20 mouse cellular contexts compared by ENCODE assay signal in the genomic region with DNA sequence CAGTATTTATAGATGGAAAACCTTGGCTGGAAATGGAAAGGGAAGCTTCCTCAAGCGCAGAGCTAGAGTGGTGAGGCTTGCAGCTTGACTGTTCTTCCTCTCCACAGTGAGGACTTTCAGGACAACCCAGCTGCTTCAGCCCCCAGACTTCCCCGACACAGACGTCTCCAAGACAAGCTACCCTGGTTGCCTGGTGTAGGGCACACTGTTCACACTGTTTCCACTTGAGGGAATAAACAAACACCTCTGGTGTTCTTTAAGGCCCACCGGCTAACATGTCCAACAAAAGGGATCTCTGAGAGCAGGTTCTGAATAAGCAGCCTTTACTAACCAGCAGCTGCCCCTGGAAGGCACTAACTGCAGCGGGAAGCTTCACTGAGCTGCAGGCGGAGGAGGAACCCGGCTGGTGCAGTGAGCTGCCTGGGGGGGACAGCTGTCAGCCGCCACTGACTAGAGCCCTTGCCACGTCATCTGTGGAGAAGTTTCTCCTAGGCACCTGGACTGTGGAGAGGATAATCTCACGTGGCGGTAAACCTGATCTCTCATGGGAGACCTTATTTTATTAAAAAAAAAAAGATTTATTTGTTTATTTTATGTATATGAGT. TPM values are rescaled to one million over a fixed set of nuclear protein-coding genes. Genes with fewer than 3 reads are reported as not detected.
DNase-seq lines count a peak whose midpoint lies in the region; ATAC-seq and TF ChIP-seq lines count a peak whose summit lies in the region.
"Had no signal": no experiment of that assay in that cellular context is flagged by ENCODE, and none has a peak within 500 bp of the region (broad histone marks: within the 10 kb centered on the region; RNA-seq: fewer than 3 reads in every experiment).

No protein-coding gene starts in this region.

- no peaks in the 10 kb centered on the region for H3K36me3 ChIP-seq in forebrain, postnatal 0 days (ENCODE audit: insufficient read depth)
- no peaks in the 10 kb centered on the region for H3K36me3 ChIP-seq in forebrain, embryonic 16.5 days (ENCODE audit: control insufficient read depth, insufficient read depth)
- H3K36me3 ChIP-seq in kidney, adult 2 months (ENCODE audit: control insufficient read depth, insufficient read depth, low read length): no peaks in the 10 kb centered on the region
- H3K36me3 ChIP-seq in liver, embryonic 15.5 days (replicated peaks): no peaks in the 10 kb centered on the region
- H3K36me3 ChIP-seq: embryonic facial prominence, embryonic 15.5 days; forebrain, embryonic 12.5 days; midbrain, embryonic 10.5 days had no signal

- TF ChIP-seq POLR2A in kidney, adult 2 months (IDR thresholded peaks at IDR 0.05; ENCODE audit: low read depth, low read length): no peak

- DNase-seq in forebrain, postnatal 0 days: no peak
- peak; percentile 53 to 67 for DNase-seq in kidney, postnatal 4 days
- no peak for DNase-seq in kidney, adult 2 months
- DNase-seq in liver: no peak
- DNase-seq in right cerebral cortex, postnatal 10 days (ENCODE audit: low spot score in 2 of 2): peak; percentile 51 to 57
- DNase-seq in gastrocnemius, adult 18-20 months (ENCODE audit: low spot score): no peak
- DNase-seq: adrenal gland, postnatal 14 days; cerebellum, adult 9-10 months; gastrocnemius, adult 2 months; heart, adult 11 months; kidney, adult 18-20 months; lung, postnatal 36 days had no signal

- no peak overlapping the region for H3K4me2 ChIP-seq in forebrain, postnatal 0 days (ENCODE audit: low read depth)
- H3K4me2 ChIP-seq in forebrain, embryonic 16.5 days (ENCODE audit: low read length): no peak overlapping the region
- no peak overlapping the region for H3K4me2 ChIP-seq in liver, embryonic 15.5 days
- H3K4me2 ChIP-seq: embryonic facial prominence, embryonic 15.5 days; forebrain, embryonic 12.5 days; hindbrain, embryonic 14.5 days had no signal

- 49% methylated on average over 11 of the region's 11 CpGs for WGBS in forebrain, postnatal 0 days
- 52% methylated on average over 11 of the region's 11 CpGs for WGBS in forebrain, embryonic 16.5 days
- 58% methylated on average over 11 of the region's 11 CpGs for WGBS in kidney, adult 2 months
- WGBS in liver, embryonic 15.5 days (ENCODE audit: insufficient replicate concordance): 54% methylated on average over 11 of the region's 11 CpGs

- TF ChIP-seq CTCF in forebrain, postnatal 0 days (IDR thresholded peaks at IDR 0.05; ENCODE audit: low read depth): no peak
- TF ChIP-seq CTCF in kidney, adult 2 months (conservative IDR thresholded peaks at IDR 0.05; ENCODE audit: insufficient read depth, insufficient read length, low read depth, low read length): no peak

- H3K27me3 ChIP-seq in forebrain, postnatal 0 days (ENCODE audit: insufficient read depth, low read length): peaks cover 8% of the 10 kb centered on the region; the same call in 1 of the 2 replicates
- peaks cover 13% of the 10 kb centered on the region for H3K27me3 ChIP-seq in forebrain, embryonic 16.5 days (replicated peaks; ENCODE audit: control insufficient read depth, insufficient read depth, low read length)
- no peaks in the 10 kb centered on the region for H3K27me3 ChIP-seq in kidney, adult 2 months (replicated peaks; ENCODE audit: control insufficient read depth, insufficient read depth, low read length)
- no peaks in the 10 kb centered on the region for H3K27me3 ChIP-seq in liver, embryonic 15.5 days

- peak; percentile 42 for ATAC-seq in forebrain, postnatal 0 days
- ATAC-seq in forebrain, embryonic 16.5 days: no peak
- ATAC-seq in liver, embryonic 15.5 days (ENCODE audit: insufficient read depth): no peak

- no peak overlapping the region for H3K27ac ChIP-seq in forebrain, postnatal 0 days (ENCODE audit: low read depth, low read length)
- no peak overlapping the region for H3K27ac ChIP-seq in forebrain, embryonic 16.5 days (ENCODE audit: low read length)
- no peak overlapping the region for H3K27ac ChIP-seq in kidney, adult 2 months (ENCODE audit: insufficient read depth, low read depth, low read length)
- 0 out of 2 replicates have a peak overlapping the region, but pooled peaks have one; percentile 9 for H3K27ac ChIP-seq in liver, embryonic 15.5 days (replicated peaks)
- H3K27ac ChIP-seq: embryonic facial prominence, embryonic 15.5 days; forebrain, embryonic 12.5 days; gastrocnemius, adult 2 months; hindbrain, embryonic 14.5 days; midbrain, embryonic 10.5 days had no signal

- H3K9me3 ChIP-seq in forebrain, postnatal 0 days (ENCODE audit: low read length): no peaks in the 10 kb centered on the region
- no peaks in the 10 kb centered on the region for H3K9me3 ChIP-seq in forebrain, embryonic 16.5 days (ENCODE audit: control insufficient read depth, low read length)
- H3K9me3 ChIP-seq in liver, embryonic 15.5 days (replicated peaks): no peaks in the 10 kb centered on the region
- H3K9me3 ChIP-seq: embryonic facial prominence, embryonic 15.5 days; forebrain, embryonic 12.5 days; midbrain, embryonic 10.5 days had no signal

- no peak overlapping the region for H3K4me3 ChIP-seq in forebrain, postnatal 0 days (ENCODE audit: low read depth, low read length)
- no peak overlapping the region for H3K4me3 ChIP-seq in forebrain, embryonic 16.5 days (replicated peaks; ENCODE audit: low read length)
- no peak overlapping the region for H3K4me3 ChIP-seq in kidney, adult 2 months (ENCODE audit: insufficient read depth, low read depth, low read length)
- H3K4me3 ChIP-seq in liver, embryonic 15.5 days (replicated peaks): no peak overlapping the region
- H3K4me3 ChIP-seq: embryonic facial prominence, embryonic 15.5 days; forebrain, embryonic 12.5 days; gastrocnemius, adult 2 months; midbrain, embryonic 10.5 days had no signal

- H3K4me1 ChIP-seq in forebrain, postnatal 0 days (ENCODE audit: insufficient read depth): no peaks in the 10 kb centered on the region
- H3K4me1 ChIP-seq in forebrain, embryonic 16.5 days (replicated peaks; ENCODE audit: control insufficient read depth, insufficient read depth, low read length): no peaks in the 10 kb centered on the region; the same call in 1 of the 2 replicates
- H3K4me1 ChIP-seq in kidney, adult 2 months (ENCODE audit: control insufficient read depth, insufficient read depth, low read length): peaks cover 21% of the 10 kb centered on the region; the same call in 1 of the 2 replicates
- H3K4me1 ChIP-seq in liver, embryonic 15.5 days (replicated peaks): peaks cover 68% of the 10 kb centered on the region

- no peak overlapping the region for H3K9ac ChIP-seq in forebrain, postnatal 0 days
- H3K9ac ChIP-seq in forebrain, embryonic 16.5 days (replicated peaks; ENCODE audit: low read depth, low read length): no peak overlapping the region
- no peak overlapping the region for H3K9ac ChIP-seq in liver, embryonic 15.5 days
- H3K9ac ChIP-seq: embryonic facial prominence, embryonic 15.5 days; forebrain, embryonic 12.5 days; hindbrain, embryonic 14.5 days had no signal

RNA-seq across cellular contexts. Expression of a gene that starts 5.6 kb away (rescaled TPM):
- 0.54 and 0.90 TPM in 2 replicates for total RNA-seq in forebrain, postnatal 0 days (2014; rRNA removed)
- 0.84 and 1.2 TPM in 2 replicates for polyA plus RNA-seq in forebrain, postnatal 0 days (2015; fragmentation: Nextera tagmentation; extraction: Ambion mirVana)
- 0.28 and 1.0 TPM in 2 replicates for polyA plus RNA-seq in forebrain, embryonic 16.5 days (2015; fragmentation: Nextera tagmentation; extraction: Ambion mirVana)
- 127 and 137 TPM in 2 replicates for polyA plus RNA-seq in kidney, adult 2 months (2012; rRNA removed)
- 65.5 and 76.7 TPM in 2 replicates for polyA plus RNA-seq in liver, embryonic 15.5 days (2015; fragmentation: Nextera tagmentation; extraction: Ambion mirVana)
- under 1 TPM; 0.37 to 0.55 TPM for total RNA-seq in gastrocnemius, adult 18-20 months (2021)

RNA-seq across cellular contexts. Expression of a gene that starts 21.2 kb away (rescaled TPM):
- total RNA-seq in forebrain, postnatal 0 days (2014; rRNA removed): 0.14 and 0.15 TPM in 2 replicates
- polyA plus RNA-seq in forebrain, postnatal 0 days (2015; fragmentation: Nextera tagmentation; extraction: Ambion mirVana): 0.10 TPM in 1 of 2 replicates, not detected in the other
- 0.09 TPM in 1 of 2 replicates, not detected in the other for polyA plus RNA-seq in forebrain, embryonic 16.5 days (2015; fragmentation: Nextera tagmentation; extraction: Ambion mirVana)
- 2.7 and 5.2 TPM in 2 replicates for polyA plus RNA-seq in kidney, adult 2 months (2012; rRNA removed)
- polyA plus RNA-seq in liver, embryonic 15.5 days (2015; fragmentation: Nextera tagmentation; extraction: Ambion mirVana): 6.7 and 6.8 TPM in 2 replicates
- under 1 TPM; 0.07 to 0.14 TPM for total RNA-seq in gastrocnemius, adult 18-20 months (2021)
- polyA plus RNA-seq: hindbrain, embryonic 14.5 days had no signal

RNA-seq across cellular contexts. Expression of a gene that starts 25.3 kb away (rescaled TPM):
- total RNA-seq in forebrain, postnatal 0 days (2014; rRNA removed): 1.4 and 1.5 TPM in 2 replicates
- polyA plus RNA-seq in forebrain, postnatal 0 days (2015; fragmentation: Nextera tagmentation; extraction: Ambion mirVana): 1.1 and 1.3 TPM in 2 replicates
- polyA plus RNA-seq in forebrain, embryonic 16.5 days (2015; fragmentation: Nextera tagmentation; extraction: Ambion mirVana): 1.5 and 1.9 TPM in 2 replicates
- polyA plus RNA-seq in kidney, adult 2 months (2012; rRNA removed): 4.2 and 7.7 TPM in 2 replicates
- 8.2 and 9.5 TPM in 2 replicates for polyA plus RNA-seq in liver, embryonic 15.5 days (2015; fragmentation: Nextera tagmentation; extraction: Ambion mirVana)
- under 1 TPM; 0.50 to 0.93 TPM for total RNA-seq in gastrocnemius, adult 18-20 months (2021)

RNA-seq across cellular contexts. Expression of a gene that starts 29.3 kb away (rescaled TPM):
- total RNA-seq in forebrain, postnatal 0 days (2014; rRNA removed): not detected in 2 replicates
- not detected in 2 replicates for polyA plus RNA-seq in forebrain, postnatal 0 days (2015; fragmentation: Nextera tagmentation; extraction: Ambion mirVana)
- not detected in 2 replicates for polyA plus RNA-seq in forebrain, embryonic 16.5 days (2015; fragmentation: Nextera tagmentation; extraction: Ambion mirVana)
- polyA plus RNA-seq in kidney, adult 2 months (2012; rRNA removed): not detected in 2 replicates
- polyA plus RNA-seq in liver, embryonic 15.5 days (2015; fragmentation: Nextera tagmentation; extraction: Ambion mirVana): 0.24 and 0.33 TPM in 2 replicates
- not detected for total RNA-seq in gastrocnemius, adult 18-20 months (2021)
- total RNA-seq: adrenal gland, postnatal 14 days; gastrocnemius, adult 2 months; left cerebral cortex, postnatal 10 days had no signal
- polyA plus RNA-seq: embryonic facial prominence, embryonic 15.5 days; forebrain, embryonic 12.5 days; hindbrain, embryonic 14.5 days; midbrain, embryonic 10.5 days; stomach, embryonic 14.5 days had no signal

Comparison
In these comparisons a context has a peak if more than half of its experiments do, and no peak if none do; other contexts are left out.
1. DNase-seq: peak in kidney, postnatal 4 days (2 of 2) and right cerebral cortex, postnatal 10 days (2 of 2); none in forebrain, postnatal 0 days (single experiment), kidney, adult 2 months (single experiment), liver (single experiment) and gastrocnemius, adult 18-20 months (single experiment).
2. RNA of a gene that starts 5.6 kb away (polyA plus RNA-seq): 127 to 137 TPM in kidney, adult 2 months and 65.5 to 76.7 TPM in liver, embryonic 15.5 days; 0.84 to 1.2 TPM in forebrain, postnatal 0 days and 0.28 to 1.0 TPM in forebrain, embryonic 16.5 days; every median in the first group is over 10 times any median in the second.